Mouse (Mus musculus) E14TG2a.4 (cell line): ENCODE results near the gene Abt1.

Experiments used
- CTCF ChIP-seq: conservative IDR thresholded peaks from 2 replicates; pipeline ENCODE4 v1.5.1; 2014; ENCODE audit warnings: low read length
- NANOG ChIP-seq: IDR thresholded peaks from 2 replicates; pipeline ENCODE4 v1.6.1; 2014; ENCODE audit warnings: borderline replicate concordance, low read length, mixed read lengths
- POU5F1 ChIP-seq: IDR thresholded peaks from 2 replicates; pipeline ENCODE4 v1.6.1; 2014; ENCODE audit warnings: low read length, borderline replicate concordance

DNA sequence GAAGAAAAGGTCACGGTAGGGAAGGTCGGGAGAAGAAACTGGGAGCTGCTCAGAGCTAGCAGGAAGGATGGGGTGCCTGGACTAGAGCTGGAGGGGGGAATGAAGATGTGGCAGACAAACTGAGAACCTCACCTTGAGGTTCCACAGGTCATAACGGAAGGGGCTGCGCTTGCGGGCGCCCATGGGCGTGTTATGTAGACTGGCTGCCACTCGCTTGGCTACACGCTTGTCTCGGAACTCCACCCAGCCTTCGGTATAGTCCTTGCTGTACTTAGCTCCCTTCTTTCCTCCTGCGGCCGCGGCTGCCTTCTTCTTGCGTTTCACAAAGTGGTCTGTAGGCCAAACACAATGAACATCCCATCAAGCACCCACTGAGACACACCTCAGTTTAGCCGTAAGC, 1.3 kb downstream of the Abt1 start:
- TF ChIP-seq CTCF (no peak), POU5F1 (no peak), NANOG (no peak)
